Mouse (Mus musculus) thymus, adult 2 months (tissue): ENCODE results near the gene Calhm3. TPM values are rescaled to one million over a fixed set of nuclear protein-coding genes. Genes with fewer than 3 reads are reported as not detected.
A peak's percentile ranks its signal among the peaks of the same experiment; 100 is the strongest.

Experiments
- DNase-seq: peaks from one replicate; pipeline ENCODE4 v3.0.0; 2021
- H3K27ac ChIP-seq: fragments of 200-500 bp; 2 replicates; pipeline ENCODE4 v1.5.1; 2012; ENCODE audit warnings: low read length, control low read depth; ENCODE audit not compliant: control insufficient read depth, insufficient read depth
- H3K27me3 ChIP-seq: fragments of 200-500 bp; 2 replicates; pipeline ENCODE4 v1.6.1; 2012; ENCODE audit warnings: mild to moderate bottlenecking, low read length, moderate library complexity, mixed read lengths; ENCODE audit not compliant: control insufficient read depth, insufficient read depth
- H3K36me3 ChIP-seq: fragments of 200-500 bp; 2 replicates; pipeline ENCODE4 v1.6.1; 2012; ENCODE audit warnings: mild to moderate bottlenecking, low read length, moderate library complexity; ENCODE audit not compliant: control insufficient read depth, insufficient read depth
- H3K4me1 ChIP-seq: fragments of 200-500 bp; replicated peaks from 2 replicates; pipeline ENCODE4 v1.6.1; 2012; ENCODE audit warnings: low read length; ENCODE audit not compliant: control insufficient read depth, insufficient read depth
- H3K4me3 ChIP-seq: fragments of 200-500 bp; 2 replicates; pipeline ENCODE4 v1.5.1; 2012; ENCODE audit warnings: mild to moderate bottlenecking, low read length, control low read depth, moderate library complexity; ENCODE audit not compliant: control insufficient read depth, insufficient read depth
- CTCF ChIP-seq: fragments of 200-500 bp; IDR thresholded peaks from 2 replicates; pipeline ENCODE4 v1.5.1; 2012; ENCODE audit warnings: mild to moderate bottlenecking, control low read depth, low read length, moderate library complexity, borderline replicate concordance; ENCODE audit not compliant: control insufficient read depth, poor library complexity, insufficient read depth; ENCODE audit errors: extremely low read depth
- POLR2A ChIP-seq: fragments of 200-500 bp; IDR thresholded peaks from 2 replicates; pipeline ENCODE4 v1.6.1; 2012; ENCODE audit warnings: mild to moderate bottlenecking, low read length, control low read depth, moderate library complexity; ENCODE audit not compliant: control insufficient read depth, poor library complexity, insufficient read depth; ENCODE audit errors: extremely low read depth
- WGBS: fragments of 180-500 bp; shearing (Covaris S2); methylation state at CpG from one replicate; pipeline ENCODE4 v1.1.7; 2018; 5-methylcytosine and 5-hydroxymethylcytosine counted together
- polyA plus RNA-seq: library from polyadenylated mRNA; depleted of rRNA; stranded (reverse); fragments of >200 nt; gene quantifications from 2 replicates; pipeline ENCODE4 v1.2.3, GENCODE M21; 2012

Calhm3 gene
- polyA plus RNA-seq, 1 experiment: 1.1 TPM

DNA sequence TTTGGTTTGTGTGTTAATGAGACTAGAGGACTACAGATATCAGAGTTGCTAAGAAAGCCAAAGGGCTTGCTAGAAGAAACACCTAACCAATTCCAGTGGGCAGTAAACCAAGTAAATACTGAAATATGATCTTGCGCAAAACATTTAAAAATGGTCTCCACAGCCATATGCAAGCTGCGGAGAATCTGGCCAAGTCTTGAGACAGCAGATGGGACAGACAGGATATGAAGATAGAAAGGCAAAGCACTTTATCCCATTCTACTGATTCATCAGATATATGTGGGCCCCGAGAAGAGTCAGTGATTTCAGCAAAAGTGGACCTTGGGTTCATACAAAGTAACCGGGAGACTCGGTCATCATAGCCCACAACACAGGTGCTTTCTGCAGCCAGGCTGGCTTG, 34.6 kb upstream of the Calhm3 start:
- no peak for TF ChIP-seq CTCF
- TF ChIP-seq POLR2A: no peak
- no peak for DNase-seq
- Histone ChIP-seq H3K4me1 (no peaks in the 10 kb centered on the region), H3K27ac (no peak overlapping the region), H3K36me3 (no peaks in the 10 kb centered on the region), H3K27me3 (no peaks in the 10 kb centered on the region), H3K4me3 (no peak overlapping the region)
- 99% methylated on average over 5 of the region's 5 CpGs for WGBS

DNA sequence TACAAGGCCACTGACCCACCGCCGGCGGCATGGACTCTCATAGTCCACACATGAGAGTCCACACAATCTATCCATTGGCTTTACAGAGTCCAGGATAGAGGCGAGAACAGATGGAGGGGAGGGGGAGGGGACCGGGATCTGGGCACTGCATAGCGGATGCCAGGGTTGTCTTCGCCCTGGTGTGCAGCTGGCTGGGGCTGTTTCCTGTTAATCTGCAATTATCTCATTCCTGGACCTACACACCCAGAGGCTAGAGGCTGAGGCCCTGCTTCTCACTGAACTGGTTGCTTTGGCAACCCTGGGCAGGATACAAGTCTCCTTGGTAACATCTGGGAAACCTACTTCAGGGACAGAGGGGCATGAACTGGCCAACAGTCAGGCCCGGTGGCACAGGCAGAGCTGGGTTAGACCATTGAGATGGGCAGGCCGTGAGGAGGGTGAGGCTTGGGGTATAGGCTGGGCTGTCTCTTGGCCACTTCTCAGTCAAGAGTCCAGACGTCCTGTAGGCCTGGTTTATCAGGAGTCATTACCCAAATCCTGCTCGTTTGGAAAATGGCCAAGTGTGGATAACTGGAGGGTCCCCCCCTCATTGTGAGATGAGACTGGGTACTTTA, 31.1 kb upstream of the Calhm3 start:
- Histone ChIP-seq H3K36me3 (no peaks in the 10 kb centered on the region), H3K4me1 (no peaks in the 10 kb centered on the region; the same call in 1 of the 2 replicates), H3K4me3 (no peak overlapping the region), H3K27me3 (no peaks in the 10 kb centered on the region), H3K27ac (no peak overlapping the region)
- WGBS: 92% methylated on average over 11 of the region's 11 CpGs
- TF ChIP-seq POLR2A (no peak), CTCF (no peak)
- no peak for DNase-seq

DNA sequence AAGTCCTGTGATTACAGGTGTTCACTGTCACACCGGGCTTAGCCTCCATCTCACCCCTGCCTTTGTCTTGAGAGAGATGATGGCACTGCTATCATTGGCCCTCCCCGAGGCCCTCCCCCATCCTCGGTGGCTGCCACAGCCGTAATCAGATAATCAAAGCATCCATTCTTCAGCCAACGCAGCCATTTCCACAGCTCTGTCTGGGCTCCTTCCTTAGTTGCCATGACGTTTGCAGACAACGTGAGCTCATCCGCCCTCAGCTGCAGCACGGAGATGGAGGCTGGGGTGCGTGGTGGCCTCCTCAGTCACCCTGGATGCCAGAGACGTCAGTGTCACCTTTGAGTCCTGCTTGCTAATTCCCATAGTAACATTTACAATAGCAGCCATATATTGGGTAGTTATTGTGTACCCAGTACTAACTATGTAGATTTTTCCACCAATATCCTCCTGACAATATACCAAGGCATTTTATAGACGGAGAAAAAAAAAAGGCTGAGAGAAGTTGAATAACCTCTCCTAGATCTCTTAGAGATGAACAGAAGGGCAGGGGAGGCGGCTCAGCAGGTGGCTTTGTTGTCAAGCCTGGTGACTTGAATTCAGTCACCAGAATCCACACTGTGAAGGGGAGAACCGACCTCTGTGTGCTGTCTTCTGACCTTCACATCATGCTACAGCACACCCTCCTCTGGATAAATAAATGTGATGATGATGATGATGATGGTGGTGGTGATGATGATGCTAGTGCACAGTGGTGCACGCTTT, 29.1 kb upstream of the Calhm3 start:
- DNase-seq: no peak
- 86% methylated on average over 15 of the region's 15 CpGs for WGBS
- TF ChIP-seq POLR2A (no peak), CTCF (no peak)
- Histone ChIP-seq H3K27ac (no peak overlapping the region), H3K36me3 (no peaks in the 10 kb centered on the region), H3K4me1 (no peaks in the 10 kb centered on the region; the same call in 1 of the 2 replicates), H3K27me3 (no peaks in the 10 kb centered on the region), H3K4me3 (no peak overlapping the region)

DNA sequence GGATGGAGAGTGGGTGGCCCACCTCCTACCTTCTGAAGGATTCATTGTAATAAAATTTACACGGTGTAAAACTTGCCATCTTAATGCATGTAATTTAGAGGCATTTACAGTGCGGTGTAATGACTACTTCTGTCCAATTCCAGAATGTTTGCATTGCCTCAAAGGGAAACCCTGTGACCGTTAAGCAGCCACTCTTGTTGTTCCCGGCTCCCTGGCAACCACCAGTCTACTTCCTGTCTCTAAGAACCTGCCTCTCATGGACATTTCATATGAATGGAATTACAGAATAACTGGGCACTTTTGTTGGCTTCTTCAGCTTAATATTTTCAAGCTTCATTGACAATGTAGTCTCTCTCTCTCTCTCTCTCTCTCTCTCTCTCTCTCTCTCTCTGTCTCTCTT, 27.2 kb upstream of the Calhm3 start:
- H3K27ac ChIP-seq: no peak overlapping the region
- WGBS: 43% methylated on average over 4 of the region's 4 CpGs
- no peak overlapping the region for H3K4me3 ChIP-seq
- H3K4me1 ChIP-seq: no peaks in the 10 kb centered on the region; the same call in 1 of the 2 replicates
- no peaks in the 10 kb centered on the region for H3K36me3 ChIP-seq
- no peak for DNase-seq
- no peaks in the 10 kb centered on the region; the same call in 1 of the 2 replicates for H3K27me3 ChIP-seq
- no peak for TF ChIP-seq POLR2A
- no peak for TF ChIP-seq CTCF

DNA sequence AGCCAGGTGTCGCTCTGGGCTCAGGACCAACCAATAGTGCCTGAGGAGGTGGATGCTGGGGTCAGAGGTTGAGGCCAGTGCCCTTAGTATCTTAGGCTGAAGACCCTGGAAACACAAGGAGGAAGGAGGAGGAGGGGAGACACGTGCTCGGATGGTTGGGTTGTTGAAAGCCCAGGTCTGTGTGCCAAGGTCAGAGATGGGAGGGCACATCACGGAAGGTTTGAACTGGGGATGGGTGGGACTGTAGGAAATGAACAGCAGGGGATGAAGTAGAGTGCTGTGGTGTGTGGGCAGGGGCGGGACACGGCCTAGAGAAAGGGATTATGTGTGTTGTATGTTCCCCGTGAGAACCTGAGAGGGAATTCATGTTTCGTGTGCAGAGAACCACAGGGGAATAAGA, 26.7 kb upstream of the Calhm3 start:
- Histone ChIP-seq H3K4me3 (no peak overlapping the region), H3K4me1 (peaks cover 3% of the 10 kb centered on the region), H3K27ac (no peak overlapping the region), H3K27me3 (no peaks in the 10 kb centered on the region; the same call in 1 of the 2 replicates), H3K36me3 (no peaks in the 10 kb centered on the region)
- WGBS: 81% methylated on average over 8 of the region's 8 CpGs
- DNase-seq: no peak
- no peak for TF ChIP-seq CTCF
- TF ChIP-seq POLR2A: no peak

DNA sequence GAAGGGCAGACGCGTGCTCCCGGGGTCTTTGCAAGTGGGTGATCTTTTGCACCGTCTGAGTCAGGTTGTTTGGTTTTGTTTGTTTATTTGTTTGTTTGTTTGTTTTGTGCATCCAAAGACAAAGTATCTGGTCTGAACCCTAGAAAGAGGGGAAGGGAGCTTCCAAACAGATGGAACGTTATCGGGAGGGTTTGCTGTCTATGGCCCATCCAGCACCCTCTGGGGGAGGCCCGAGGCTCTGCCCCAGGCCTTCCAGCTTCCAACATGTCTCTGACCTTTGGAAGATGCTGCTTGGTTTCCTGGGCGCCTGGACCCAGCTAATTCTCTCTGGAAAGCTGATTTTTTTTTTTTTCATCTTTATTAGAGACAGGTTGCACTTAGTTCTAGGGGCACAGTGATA, 22.4 kb upstream of the Calhm3 start:
- H3K4me3 ChIP-seq: no peak overlapping the region
- H3K27me3 ChIP-seq: peaks cover 6% of the 10 kb centered on the region
- no peaks in the 10 kb centered on the region for H3K36me3 ChIP-seq
- 62% methylated on average over 8 of the region's 8 CpGs for WGBS
- no peak for DNase-seq
- H3K4me1 ChIP-seq: peaks cover 10% of the 10 kb centered on the region
- no peak overlapping the region for H3K27ac ChIP-seq
- TF ChIP-seq CTCF (no peak), POLR2A (no peak)

DNA sequence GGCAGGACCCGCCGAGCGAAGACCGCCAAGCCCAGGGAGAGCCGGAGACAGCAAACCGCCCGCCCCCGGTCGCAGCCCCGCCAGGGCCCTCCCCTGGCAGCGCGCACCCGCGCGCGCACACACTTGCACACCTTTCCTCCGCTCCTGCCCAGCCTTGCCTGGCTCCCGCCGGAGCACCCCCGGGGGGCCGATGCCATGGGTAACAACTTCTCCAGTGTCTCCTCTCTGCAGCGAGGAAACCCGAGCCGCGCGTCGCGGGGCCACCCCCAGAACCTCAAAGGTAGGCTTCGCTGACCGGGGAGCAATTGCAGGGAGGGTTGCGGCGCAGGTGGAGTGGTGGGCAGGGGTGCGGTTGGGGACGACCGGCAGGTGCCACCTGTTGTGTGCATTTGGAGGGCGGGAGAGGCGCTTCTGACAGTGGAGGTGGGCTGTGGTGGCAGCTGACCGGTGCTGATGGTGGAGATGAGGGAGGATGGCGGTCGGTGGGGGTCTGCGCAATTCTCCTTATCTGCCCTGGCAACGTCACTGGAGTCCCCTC, 21.8 kb upstream of the Calhm3 start:
- Histone ChIP-seq H3K4me1 (peaks cover 10% of the 10 kb centered on the region), H3K27ac (no peak overlapping the region), H3K36me3 (no peaks in the 10 kb centered on the region), H3K4me3 (peak overlapping the region; percentile 27), H3K27me3 (peaks cover 6% of the 10 kb centered on the region)
- WGBS: 4% methylated on average over 42 of the region's 42 CpGs
- TF ChIP-seq POLR2A: no peak
- TF ChIP-seq CTCF: no peak
- DNase-seq: no peak
